Mouse (Mus musculus) limb, embryonic 12.5 days (tissue): ENCODE measurements at regions not wholly inside any gene's neighbourhood (a gene's known extent, or its start where the extent isn't known, plus 50 kb on each side); places are given as distances from the start of the nearest gene placed in this dataset.

Experiments used
- ATAC-seq: fragments of 200-750 bp; cut with Nextera tagmentation; 2 replicates; pipeline ENCODE4 v1.8.0; 2017; ENCODE audit warnings: low read depth, moderate TSS enrichment; ENCODE audit not compliant: insufficient number of reproducible peaks, insufficient read depth, low FRiP score, low TSS enrichment
- H3K27ac ChIP-seq: fragments of 300-500 bp; sonication (generic); 2 replicates; pipeline ENCODE4 v1.5.1; 2016; ENCODE audit warnings: mild to moderate bottlenecking, moderate library complexity
- H3K27me3 ChIP-seq: fragments of 300-500 bp; sonication (generic); 2 replicates; pipeline ENCODE4 v1.6.1; 2016; ENCODE audit warnings: mild to moderate bottlenecking, moderate library complexity
- H3K36me3 ChIP-seq: fragments of 300-500 bp; sonication (generic); 2 replicates; pipeline ENCODE4 v1.6.1; 2016; ENCODE audit warnings: mild to moderate bottlenecking, moderate library complexity
- H3K4me1 ChIP-seq: fragments of 300-500 bp; sonication (generic); replicated peaks from 2 replicates; pipeline ENCODE4 v1.6.1; 2016
- H3K4me2 ChIP-seq: fragments of 300-500 bp; sonication (generic); 2 replicates; pipeline ENCODE4 v1.6.1; 2016; ENCODE audit warnings: mild to moderate bottlenecking, moderate library complexity
- H3K4me3 ChIP-seq: fragments of 300-500 bp; sonication (generic); replicated peaks from 2 replicates; pipeline ENCODE4 v1.5.1; 2016; ENCODE audit warnings: mild to moderate bottlenecking
- H3K9ac ChIP-seq: fragments of 300-500 bp; sonication (generic); replicated peaks from 2 replicates; pipeline ENCODE4 v1.6.1; 2016; ENCODE audit warnings: mild to moderate bottlenecking, moderate library complexity
- H3K9me3 ChIP-seq: fragments of 300-500 bp; sonication (generic); 2 replicates; pipeline ENCODE4 v1.6.1; 2016; ENCODE audit warnings: mild to moderate bottlenecking, moderate library complexity
- WGBS: fragments of 180-500 bp; shearing (Covaris S2); methylation state at CpG from one replicate; pipeline ENCODE4 v1.1.7; 2016; 5-methylcytosine and 5-hydroxymethylcytosine counted together

GRCm38 (mm10) chr7:68844606-68845005 is 95.6 kb upstream of the Arrdc4 start:
- 58% methylated on average over 7 of the region's 7 CpGs for WGBS
- Histone ChIP-seq H3K36me3 (no peaks in the 10 kb centered on the region), H3K27ac (no peak overlapping the region), H3K4me3 (no peak overlapping the region), H3K4me1 (0 out of 2 replicates have a peak, but pooled peaks cover 5% of the 10 kb centered on the region), H3K27me3 (no peaks in the 10 kb centered on the region), H3K9ac (no peak overlapping the region), H3K4me2 (no peak overlapping the region), H3K9me3 (no peaks in the 10 kb centered on the region)
- no peak for ATAC-seq

DNA sequence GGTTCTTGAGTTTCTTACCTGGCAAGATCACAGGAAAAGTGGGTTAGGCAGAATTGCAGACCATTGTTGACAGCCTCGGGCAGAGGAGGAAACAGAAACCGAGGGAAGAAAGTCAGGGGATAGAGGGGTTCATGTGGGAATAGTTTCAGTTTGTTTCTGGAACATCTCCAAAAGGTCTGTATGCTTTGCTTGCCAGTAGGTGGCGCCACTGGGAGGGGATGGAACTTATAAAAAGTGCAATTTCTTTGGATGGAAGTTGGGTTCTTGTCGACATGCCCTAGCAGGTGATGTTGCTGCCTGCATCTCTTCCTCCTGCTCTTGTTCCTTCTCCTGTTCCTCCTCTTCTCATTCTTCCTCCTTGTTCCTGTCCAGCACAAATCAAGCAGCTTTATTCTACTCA is 94.3 kb upstream of the Arrdc4 start:
- no peak overlapping the region for H3K9ac ChIP-seq
- H3K9me3 ChIP-seq = no peaks in the 10 kb centered on the region
- no peaks in the 10 kb centered on the region for H3K27me3 ChIP-seq
- 51% methylated on average over 4 of the region's 4 CpGs for WGBS
- H3K4me3 ChIP-seq = no peak overlapping the region
- H3K27ac ChIP-seq = no peak overlapping the region
- no peak overlapping the region for H3K4me2 ChIP-seq
- no peaks in the 10 kb centered on the region for H3K36me3 ChIP-seq
- no peak for ATAC-seq
- 0 out of 2 replicates have a peak, but pooled peaks cover 5% of the 10 kb centered on the region for H3K4me1 ChIP-seq

- Histone ChIP-seq H3K9ac (no peak overlapping the region), H3K36me3 (no peaks in the 10 kb centered on the region), H3K27ac (no peak overlapping the region), H3K27me3 (0 out of 2 replicates have a peak, but pooled peaks cover 4% of the 10 kb centered on the region), H3K9me3 (no peaks in the 10 kb centered on the region), H3K4me1 (peaks cover 14% of the 10 kb centered on the region), H3K4me2 (no peak overlapping the region), H3K4me3 (no peak overlapping the region)
- ATAC-seq = no peak
- WGBS = 48% methylated on average over 10 of the region's 10 CpGs
Measured at GRCm38 (mm10) chr7:68833977-68834791, 85.1 kb upstream of the Arrdc4 start.

DNA sequence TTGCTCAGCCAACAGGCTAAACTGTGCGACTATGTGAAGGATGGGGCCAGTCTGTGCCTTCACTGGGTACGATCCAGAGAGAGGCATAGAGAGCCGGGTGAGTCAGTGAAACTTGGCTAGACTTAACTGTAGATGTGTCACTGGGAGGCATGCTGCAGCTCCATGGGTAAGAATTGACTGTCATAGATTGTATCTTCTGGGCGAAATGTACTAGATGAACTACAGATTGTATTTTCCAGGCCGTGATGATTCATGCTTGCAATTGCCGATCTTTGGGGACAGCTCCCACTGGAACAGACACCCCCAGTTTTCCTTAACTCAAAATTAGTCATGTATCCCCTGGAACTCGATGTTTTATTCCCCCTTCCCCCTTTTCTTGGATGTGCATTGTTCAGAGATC is 84.5 kb upstream of the Arrdc4 start:
- Histone ChIP-seq H3K27ac (no peak overlapping the region), H3K9me3 (no peaks in the 10 kb centered on the region), H3K4me2 (no peak overlapping the region), H3K4me1 (peaks cover 14% of the 10 kb centered on the region), H3K27me3 (0 out of 2 replicates have a peak, but pooled peaks cover 4% of the 10 kb centered on the region), H3K9ac (no peak overlapping the region), H3K36me3 (no peaks in the 10 kb centered on the region), H3K4me3 (no peak overlapping the region)
- WGBS = 88% methylated on average over 7 of the region's 7 CpGs
- no peak for ATAC-seq

DNA sequence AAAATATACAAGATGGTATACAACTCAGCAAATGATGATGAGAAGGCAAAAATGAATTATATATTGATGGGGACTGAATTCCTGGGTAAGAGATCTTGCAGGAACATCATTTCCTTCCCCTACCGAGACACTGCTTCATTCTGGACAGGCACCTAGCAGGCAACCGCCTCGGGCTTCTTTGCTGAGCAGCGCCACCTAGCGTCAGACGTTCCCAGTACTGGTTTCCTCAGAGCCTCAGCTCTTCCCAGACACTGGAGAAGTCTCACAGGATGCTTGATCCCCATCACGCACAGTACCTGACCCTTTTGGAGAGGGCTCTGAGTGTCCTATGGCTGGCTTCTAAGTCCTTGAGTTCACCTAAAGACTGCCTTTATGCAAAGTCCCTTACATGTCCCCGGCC is 80.8 kb upstream of the Arrdc4 start:
- Histone ChIP-seq H3K4me3 (no peak overlapping the region), H3K27me3 (0 out of 2 replicates have a peak, but pooled peaks cover 4% of the 10 kb centered on the region), H3K4me1 (0 out of 2 replicates have a peak, but pooled peaks cover 3% of the 10 kb centered on the region), H3K27ac (no peak overlapping the region), H3K36me3 (no peaks in the 10 kb centered on the region), H3K9ac (no peak overlapping the region), H3K4me2 (no peak overlapping the region), H3K9me3 (no peaks in the 10 kb centered on the region)
- 15% methylated on average over 8 of the region's 8 CpGs for WGBS
- no peak for ATAC-seq

- no peaks in the 10 kb centered on the region for H3K4me1 ChIP-seq
- no peak overlapping the region for H3K27ac ChIP-seq
- H3K9ac ChIP-seq = no peak overlapping the region
- no peaks in the 10 kb centered on the region for H3K9me3 ChIP-seq
- 83% methylated on average over 2 of the region's 2 CpGs for WGBS
- H3K4me2 ChIP-seq = no peak overlapping the region
- ATAC-seq = no peak
- no peaks in the 10 kb centered on the region for H3K36me3 ChIP-seq
- H3K27me3 ChIP-seq = peaks cover 3% of the 10 kb centered on the region; the same call in 1 of the 2 replicates
- H3K4me3 ChIP-seq = no peak overlapping the region
Measured at GRCm38 (mm10) chr7:68824399-68824798, 75.4 kb upstream of the Arrdc4 start.

GRCm38 (mm10) chr7:68823646-68824045 is 74.6 kb upstream of the Arrdc4 start:
- Histone ChIP-seq H3K4me1 (no peaks in the 10 kb centered on the region), H3K9me3 (no peaks in the 10 kb centered on the region), H3K4me3 (no peak overlapping the region), H3K4me2 (no peak overlapping the region), H3K36me3 (no peaks in the 10 kb centered on the region), H3K27ac (no peak overlapping the region), H3K27me3 (peaks cover 3% of the 10 kb centered on the region; the same call in 1 of the 2 replicates), H3K9ac (no peak overlapping the region)
- no peak for ATAC-seq
- WGBS = 77% methylated on average over 2 of the region's 2 CpGs

- no peaks in the 10 kb centered on the region for H3K9me3 ChIP-seq
- no peak overlapping the region for H3K27ac ChIP-seq
- H3K4me1 ChIP-seq = no peaks in the 10 kb centered on the region
- 5% methylated on average over 7 of the region's 7 CpGs for WGBS
- H3K4me3 ChIP-seq = no peak overlapping the region
- H3K4me2 ChIP-seq = no peak overlapping the region
- ATAC-seq = no peak
- H3K36me3 ChIP-seq = no peaks in the 10 kb centered on the region
- H3K9ac ChIP-seq = no peak overlapping the region
- peaks cover 3% of the 10 kb centered on the region; the same call in 1 of the 2 replicates for H3K27me3 ChIP-seq
Measured at GRCm38 (mm10) chr7:68823189-68823588, 74.1 kb upstream of the Arrdc4 start.

GRCm38 (mm10) chr7:68814823-68815666 is 66.0 kb upstream of the Arrdc4 start:
- WGBS = 87% methylated on average over 15 of the region's 15 CpGs
- no peak overlapping the region for H3K9ac ChIP-seq
- H3K27ac ChIP-seq = no peak overlapping the region
- no peak overlapping the region for H3K4me2 ChIP-seq
- H3K9me3 ChIP-seq = no peaks in the 10 kb centered on the region
- no peaks in the 10 kb centered on the region for H3K36me3 ChIP-seq
- H3K4me1 ChIP-seq = peaks cover 6% of the 10 kb centered on the region; the same call in 1 of the 2 replicates
- H3K27me3 ChIP-seq = no peaks in the 10 kb centered on the region
- H3K4me3 ChIP-seq = no peak overlapping the region
- no peak for ATAC-seq

DNA sequence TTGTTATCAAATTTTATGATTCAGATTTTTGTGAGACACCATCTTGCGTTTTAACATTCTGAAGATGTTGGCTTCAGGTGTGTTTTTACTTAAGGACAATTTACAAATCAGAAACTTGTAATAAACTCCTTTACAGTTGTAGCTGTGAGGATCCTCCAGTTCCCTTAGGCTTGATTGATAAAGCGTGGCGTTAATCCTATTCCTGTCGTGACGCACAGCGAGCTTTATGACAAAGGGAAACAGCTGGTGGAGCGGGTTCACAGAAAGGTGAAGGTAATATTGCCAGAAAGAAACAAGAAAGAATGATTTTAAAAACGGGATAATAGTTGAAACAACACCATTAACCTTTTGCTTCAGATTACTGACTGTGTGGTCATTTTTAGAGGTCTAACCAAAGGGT is 60.7 kb upstream of the Arrdc4 start:
- ATAC-seq = no peak
- peaks cover 13% of the 10 kb centered on the region; the same call in 1 of the 2 replicates for H3K4me1 ChIP-seq
- H3K27ac ChIP-seq = no peak overlapping the region
- no peak overlapping the region for H3K4me2 ChIP-seq
- H3K9me3 ChIP-seq = no peaks in the 10 kb centered on the region
- H3K4me3 ChIP-seq = no peak overlapping the region
- no peak overlapping the region for H3K9ac ChIP-seq
- no peaks in the 10 kb centered on the region for H3K36me3 ChIP-seq
- H3K27me3 ChIP-seq = no peaks in the 10 kb centered on the region
- 33% methylated on average over 8 of the region's 8 CpGs for WGBS
